Mouse (Mus musculus) megakaryocyte-erythroid progenitor cell, adult 5 weeks (primary cell): Measurements from ENCODE around the gene Gm6710. TPM values are rescaled to one million over a fixed set of nuclear protein-coding genes. Genes with fewer than 3 reads are reported as not detected.

Experiments used
- polyA plus RNA-seq: library from polyadenylated mRNA; stranded (reverse); fragments of >175 nt; gene quantifications from 2 replicates; pipeline ENCODE4 v1.2.3, GENCODE M21; 2012

The Gm6710 gene
- polyA plus RNA-seq, result 0.19 and 0.27 TPM in 2 replicates

DNA sequence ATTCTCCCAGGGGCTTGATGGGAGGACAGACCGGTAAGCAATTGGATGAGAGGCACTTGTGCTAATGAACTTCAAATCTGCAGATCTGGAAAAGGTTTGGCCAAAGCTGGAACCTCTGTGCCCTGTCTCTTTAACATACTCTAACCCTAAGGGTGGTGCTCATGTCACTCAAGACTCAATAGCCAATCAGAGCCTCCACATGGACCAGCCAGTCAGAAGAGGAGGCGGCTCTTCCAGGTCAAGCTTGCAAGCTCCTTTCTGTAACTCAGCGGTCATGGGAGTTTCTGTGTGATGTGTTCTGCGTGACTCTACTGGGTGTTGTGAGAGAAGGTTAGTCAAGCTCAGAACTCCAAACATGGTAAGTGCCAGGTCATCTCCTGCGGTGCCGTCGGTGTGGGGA lies at the start of gene Gm6710:
TSS of gene Gm6710 (plus strand) at position 196 of the 400 bp plus-strand sequence.

Other genes with a start within 250 kb of the Gm6710 start
- gene Gm11007, start 225.2 kb upstream of the Gm6710 start, polyA plus RNA-seq, result not detected in 2 replicates
- gene Zfp969, start 165.6 kb upstream of the Gm6710 start, polyA plus RNA-seq, result 0.07 TPM in 1 of 2 replicates, not detected in the other
- not detected in 2 replicates for gene Gm2007, start 127.7 kb upstream of the Gm6710 start, polyA plus RNA-seq
- gene Gm14288, start 68.1 kb upstream of the Gm6710 start, polyA plus RNA-seq, result not detected in 2 replicates
- 0.51 and 1.1 TPM in 2 replicates for gene Zfp966, start 61.9 kb downstream of the Gm6710 start, polyA plus RNA-seq
- 0.13 TPM in 1 of 2 replicates, not detected in the other for gene Gm2026, start 96.1 kb downstream of the Gm6710 start, polyA plus RNA-seq